Mouse (Mus musculus) R1 (cell line): ENCODE data around the gene Kctd15.

Experiments used
- DNase-seq: peaks from one replicate; pipeline ENCODE4 v3.0.0-alpha.2; 2018; ENCODE audit warnings: low read depth, low spot score

Gene Kctd15

GRCm38 (mm10) chr7:34629702-34630210 is 26.8 kb downstream of the Kctd15 start:
- peak; percentile 69 for DNase-seq

- no peak for DNase-seq
Measured at GRCm38 (mm10) chr7:34620411-34620810, 36.1 kb downstream of the Kctd15 start.

GRCm38 (mm10) chr7:34618141-34618890 is 38.2 kb downstream of the Kctd15 start:
- DNase-seq, result no peak

GRCm38 (mm10) chr7:34616275-34616674 is 40.3 kb downstream of the Kctd15 start:
- DNase-seq, result peak; percentile 63

- no peak for DNase-seq
Measured at GRCm38 (mm10) chr7:34610445-34610844, 46.1 kb downstream of the Kctd15 start.

- DNase-seq, result no peak
Measured at GRCm38 (mm10) chr7:34607334-34607970, 49.1 kb downstream of the Kctd15 start.

GRCm38 (mm10) chr7:34606729-34607128 is 49.8 kb downstream of the Kctd15 start:
- no peak for DNase-seq

- no peak for DNase-seq
Measured at GRCm38 (mm10) chr7:34606051-34606450, 50.5 kb downstream of the Kctd15 start.

- DNase-seq, result no peak
Measured at GRCm38 (mm10) chr7:34598576-34598975, 58.0 kb downstream of the Kctd15 start.

- DNase-seq, result peak; percentile 88
Measured at GRCm38 (mm10) chr7:34597986-34598385, 58.5 kb downstream of the Kctd15 start.

GRCm38 (mm10) chr7:34596531-34597235 is 59.8 kb downstream of the Kctd15 start:
- no peak for DNase-seq

GRCm38 (mm10) chr7:34595307-34595565 is 61.3 kb downstream of the Kctd15 start:
- no peak for DNase-seq

- no peak for DNase-seq
Measured at GRCm38 (mm10) chr7:34594501-34595306, 61.8 kb downstream of the Kctd15 start.

GRCm38 (mm10) chr7:34590711-34591110 is 65.8 kb downstream of the Kctd15 start:
- DNase-seq, result peak; percentile 71
